Mouse (Mus musculus) liver, embryonic 14.5 days (tissue): ENCODE data around the gene Rapgef4. TPM values are rescaled to one million over a fixed set of nuclear protein-coding genes. Genes with fewer than 3 reads are reported as not detected.

Experiments used
- ATAC-seq: fragments of 200-750 bp; cut with Nextera tagmentation; 2 replicates; pipeline ENCODE4 v1.8.0; 2017; ENCODE audit warnings: moderate number of reproducible peaks, mild to moderate bottlenecking, moderate library complexity; ENCODE audit not compliant: insufficient read depth
- DNase-seq, 3 experiments: peaks; one replicate each; pipeline ENCODE4 v3.0.0-alpha.2; 2012 to 2013; ENCODE audit warnings: low read depth in 3 of 3, low spot score in 3 of 3
- H3K27ac ChIP-seq: fragments of 300-500 bp; sonication (generic); 2 replicates; pipeline ENCODE4 v1.5.1; 2014; ENCODE audit warnings: moderate library complexity, mild to moderate bottlenecking, control low read depth, inconsistent platforms
- H3K27me3 ChIP-seq: fragments of 300-500 bp; sonication (generic); 2 replicates; pipeline ENCODE4 v1.6.1; 2014; ENCODE audit warnings: mild to moderate bottlenecking, low read length, moderate library complexity; ENCODE audit not compliant: control insufficient read depth, insufficient read depth
- H3K36me3 ChIP-seq: fragments of 300-500 bp; sonication (generic); replicated peaks from 2 replicates; pipeline ENCODE4 v1.6.1; 2014; ENCODE audit warnings: low read depth; ENCODE audit not compliant: control insufficient read depth, insufficient read depth
- H3K4me1 ChIP-seq, 2 experiments: fragments of 200-500 bp in 1 of 2; fragments of 300-500 bp in 1 of 2; sonication (generic) in 1 of 2; replicated peaks; 2 replicates each; pipeline ENCODE4 v1.6.1; 2012 to 2014; ENCODE audit warnings: antibody characterized with exemption in 1 of 2, inconsistent platforms in 1 of 2, low read length in 1 of 2; ENCODE audit not compliant: control insufficient read depth in 2 of 2, insufficient read depth in 2 of 2
- H3K4me2 ChIP-seq: fragments of 300-500 bp; sonication (generic); 2 replicates; pipeline ENCODE4 v1.6.1; 2014; ENCODE audit warnings: low read depth, mild to moderate bottlenecking, control low read depth, moderate library complexity
- H3K4me3 ChIP-seq, 2 experiments: fragments of 200-500 bp in 1 of 2; fragments of 300-500 bp in 1 of 2; sonication (generic) in 1 of 2; 2 replicates each; pipeline ENCODE4 v1.5.1; 2012 to 2014; ENCODE audit warnings: low read depth in 2 of 2, low read length in 2 of 2, mild to moderate bottlenecking in 2 of 2, control low read depth in 1 of 2, inconsistent platforms in 1 of 2, moderate library complexity in 1 of 2; ENCODE audit not compliant: insufficient read depth in 1 of 2
- H3K9ac ChIP-seq: fragments of 300-500 bp; sonication (generic); replicated peaks from 2 replicates; pipeline ENCODE4 v1.6.1; 2014; ENCODE audit warnings: mild to moderate bottlenecking, control low read depth, moderate library complexity
- H3K9me3 ChIP-seq: fragments of 300-500 bp; sonication (generic); 2 replicates; pipeline ENCODE4 v1.6.1; 2016; ENCODE audit warnings: low read length, mixed read lengths; ENCODE audit not compliant: control insufficient read depth
- CTCF ChIP-seq: IDR thresholded peaks from 2 replicates; pipeline ENCODE4 v1.5.1; 2016; ENCODE audit warnings: antibody characterized with exemption, low read depth, control low read depth
- EP300 ChIP-seq: IDR thresholded peaks from 2 replicates; pipeline ENCODE4 v1.6.1; 2016; ENCODE audit warnings: antibody characterized with exemption, low read depth
- WGBS: fragments of 180-500 bp; shearing (Covaris S2); extraction: QIAGEN DNeasy Blood & Tissue Kit; methylation state at CpG from one replicate; pipeline ENCODE4 v1.1.7; 2014; ENCODE audit not compliant: insufficient replicate concordance; 5-methylcytosine and 5-hydroxymethylcytosine counted together
- polyA plus RNA-seq, 2 experiments: library from polyadenylated mRNA; depleted of rRNA in 1 of 2; stranded (reverse) in 1 of 2; unstranded in 1 of 2; fragments of >200 nt; fragmentation: Nextera tagmentation in 1 of 2; extraction: Ambion mirVana in 1 of 2; gene quantifications; 2 replicates each; pipeline versions ENCODE4 v1.2.1 to v1.2.3; 2012 to 2014

Gene Rapgef4
- polyA plus RNA-seq, 2 experiments = 2.2 to 4.2 TPM

DNA sequence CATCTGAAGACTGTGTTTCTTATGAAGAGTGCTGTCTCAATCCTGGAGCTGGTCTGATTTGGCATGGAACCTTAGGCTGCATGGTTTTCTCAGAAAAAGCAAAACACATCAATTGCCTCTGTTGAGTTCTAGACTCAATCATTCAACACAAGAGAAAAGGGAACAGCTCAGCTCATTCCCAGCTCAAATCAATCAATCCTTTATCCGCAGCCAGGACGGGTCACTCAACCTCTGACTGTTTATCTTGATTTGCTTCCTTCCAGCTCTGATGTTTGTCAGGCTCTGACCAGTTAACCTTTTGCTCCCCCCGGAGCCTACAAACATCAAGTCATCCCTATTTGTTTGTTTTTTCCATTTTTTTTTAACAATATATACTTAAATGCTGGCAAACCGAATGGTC is 192.8 kb downstream of the Rapgef4 start:
- ATAC-seq = no peak

DNA sequence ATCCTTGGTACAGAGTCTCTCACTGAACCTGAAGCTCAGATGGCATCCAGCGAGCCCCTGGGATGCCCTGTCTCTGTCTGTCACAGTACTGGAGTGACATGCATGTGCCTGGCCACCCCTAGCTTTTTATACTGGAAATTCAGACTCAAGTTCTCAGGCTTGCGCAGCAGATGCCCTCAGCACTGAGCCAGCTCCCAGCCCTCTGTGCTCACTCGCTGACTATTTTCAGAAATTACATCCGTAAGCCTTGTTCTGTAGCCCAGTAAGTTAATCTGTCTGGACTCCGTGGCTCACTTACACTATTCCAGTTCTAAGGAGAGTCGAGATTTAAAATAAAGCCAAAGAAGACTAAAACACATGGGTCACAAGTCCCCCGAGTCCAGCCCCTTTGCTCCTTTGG is 194.5 kb downstream of the Rapgef4 start:
- TF ChIP-seq CTCF (no peak), EP300 (no peak)
- H3K27me3 ChIP-seq = no peaks in the 10 kb centered on the region
- peaks cover 3 to 33% of the 10 kb centered on the region in 2 experiments; a peak in 3 of 4 replicates for H3K4me1 ChIP-seq
- WGBS = 65% methylated on average over 7 of the region's 7 CpGs
- ATAC-seq = no peak
- no peak for DNase-seq
- H3K36me3 ChIP-seq = no peaks in the 10 kb centered on the region
- no peaks in the 10 kb centered on the region for H3K9me3 ChIP-seq
- no peak overlapping the region for H3K4me3 ChIP-seq
- H3K27ac ChIP-seq = no peak overlapping the region
- no peak overlapping the region for H3K9ac ChIP-seq
- no peak overlapping the region for H3K4me2 ChIP-seq

More for the DNA sequence above, 192.8 kb downstream of the Rapgef4 start:
- H3K9ac ChIP-seq = no peak overlapping the region
- no peak overlapping the region for H3K4me3 ChIP-seq
- H3K36me3 ChIP-seq = no peaks in the 10 kb centered on the region
- H3K9me3 ChIP-seq = no peaks in the 10 kb centered on the region
- 38% methylated on average over 4 of the region's 4 CpGs for WGBS
- no peak overlapping the region for H3K4me2 ChIP-seq
- H3K27me3 ChIP-seq = no peaks in the 10 kb centered on the region
- TF ChIP-seq CTCF (no peak), EP300 (no peak)
- H3K27ac ChIP-seq = no peak overlapping the region
- DNase-seq = no peak
- H3K4me1 ChIP-seq = peaks cover 5 to 42% of the 10 kb centered on the region in 2 experiments; a peak in 3 of 4 replicates

DNA sequence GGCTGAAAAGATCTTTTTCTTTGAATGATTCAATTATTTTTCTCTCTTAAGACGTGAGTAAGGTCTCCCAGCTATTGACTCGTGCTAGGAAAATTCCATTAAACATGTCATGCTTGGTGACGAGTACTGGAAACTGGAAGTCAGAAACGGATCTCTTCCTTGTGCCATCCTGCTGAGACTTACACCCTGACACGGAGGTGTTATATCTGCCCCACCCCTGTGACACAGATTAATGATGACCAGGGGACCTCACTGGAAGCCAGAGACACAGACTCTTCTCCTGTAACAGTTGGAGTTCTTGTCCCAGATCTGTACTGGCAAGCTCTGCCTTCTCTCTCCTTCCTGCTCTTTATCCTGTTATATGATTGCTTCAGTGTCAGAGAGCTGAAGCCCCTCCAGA is 194.9 kb downstream of the Rapgef4 start:
- TF ChIP-seq CTCF (no peak), EP300 (no peak)
- Histone ChIP-seq H3K36me3 (no peaks in the 10 kb centered on the region), H3K27me3 (no peaks in the 10 kb centered on the region), H3K4me2 (no peak overlapping the region), H3K4me3 (no peak overlapping the region), H3K9ac (no peak overlapping the region), H3K4me1 (peaks cover 2 to 33% of the 10 kb centered on the region in 2 experiments; a peak in 3 of 4 replicates), H3K27ac (no peak overlapping the region), H3K9me3 (no peaks in the 10 kb centered on the region)
- 26% methylated on average over 5 of the region's 5 CpGs for WGBS
- DNase-seq = no peak
- ATAC-seq = no peak

GRCm38 (mm10) chr2:72177214-72178023 is 196.4 kb downstream of the Rapgef4 start:
- 55% methylated on average over 6 of the region's 6 CpGs for WGBS
- no peak overlapping the region for H3K9ac ChIP-seq
- H3K27me3 ChIP-seq = no peaks in the 10 kb centered on the region
- H3K4me3 ChIP-seq = no peak overlapping the region
- ATAC-seq (no peak), DNase-seq (no peak)
- H3K9me3 ChIP-seq = no peaks in the 10 kb centered on the region
- no peak for TF ChIP-seq CTCF
- TF ChIP-seq EP300 = no peak
- H3K36me3 ChIP-seq = no peaks in the 10 kb centered on the region
- H3K4me1 ChIP-seq = peaks cover 2 to 27% of the 10 kb centered on the region in 2 experiments; a peak in 3 of 4 replicates
- H3K27ac ChIP-seq = no peak overlapping the region
- H3K4me2 ChIP-seq = no peak overlapping the region

GRCm38 (mm10) chr2:72178025-72178424 is 197.0 kb downstream of the Rapgef4 start:
- Histone ChIP-seq H3K4me1 (peaks cover 2 to 22% of the 10 kb centered on the region in 2 experiments; a peak in 3 of 4 replicates), H3K9me3 (no peaks in the 10 kb centered on the region), H3K27ac (no peak overlapping the region), H3K9ac (no peak overlapping the region), H3K27me3 (no peaks in the 10 kb centered on the region), H3K4me2 (no peak overlapping the region), H3K4me3 (no peak overlapping the region), H3K36me3 (no peaks in the 10 kb centered on the region)
- WGBS = 37% methylated on average over 4 of the region's 4 CpGs
- no peak for DNase-seq
- ATAC-seq = no peak
- TF ChIP-seq CTCF = no peak
- no peak for TF ChIP-seq EP300
